Comparison of ENCODE assay signal across 9 mouse cellular contexts in genomic region chr2:144214508-144215185, GRCm38 (mm10). TPM values are rescaled to one million over a fixed set of nuclear protein-coding genes. Genes with fewer than 3 reads are reported as not detected.
DNase-seq lines count a peak whose midpoint lies in the region; ATAC-seq lines count a peak whose summit lies in the region.
"Had no signal": no experiment of that assay in that cellular context is flagged by ENCODE, and none has a peak within 500 bp of the region (broad histone marks: within the 10 kb centered on the region; RNA-seq: fewer than 3 reads in every experiment).

No protein-coding gene starts in this region.

- no peaks in the 10 kb centered on the region for H3K9me3 ChIP-seq in neural tube, embryonic 11.5 days (ENCODE audit: control insufficient read depth, low read length)
- no peaks in the 10 kb centered on the region for H3K9me3 ChIP-seq in forebrain, embryonic 16.5 days (ENCODE audit: control insufficient read depth, low read length)

- H3K9ac ChIP-seq in neural tube, embryonic 11.5 days (ENCODE audit: low read length), result peak overlapping the region; percentile 28
- no peak overlapping the region for H3K9ac ChIP-seq in forebrain, embryonic 16.5 days (replicated peaks; ENCODE audit: low read depth, low read length)

- no peak overlapping the region for H3K4me3 ChIP-seq in neural tube, embryonic 11.5 days (ENCODE audit: low read depth, low read length)
- H3K4me3 ChIP-seq in forebrain, embryonic 16.5 days (replicated peaks; ENCODE audit: low read length), result no peak overlapping the region
- H3K4me3 ChIP-seq in macrophage (ENCODE audit: inconsistent target), result no peak overlapping the region

- ATAC-seq in neural tube, embryonic 11.5 days (ENCODE audit: insufficient read depth, low FRiP score, low TSS enrichment), result 0 out of 2 replicates have a peak, but pooled peaks have one; percentile 43
- ATAC-seq in forebrain, embryonic 16.5 days, result peak; percentile 49
- ATAC-seq in inflammation-experienced regulatory T-cells, adult 6 months, result no peak

- 0 out of 2 replicates have a peak, but pooled peaks cover 4% of the 10 kb centered on the region for H3K4me1 ChIP-seq in neural tube, embryonic 11.5 days (ENCODE audit: control insufficient read depth, insufficient read depth, low read length)
- peaks cover 5% of the 10 kb centered on the region; the same call in 1 of the 2 replicates for H3K4me1 ChIP-seq in forebrain, embryonic 16.5 days (replicated peaks; ENCODE audit: control insufficient read depth, insufficient read depth, low read length)

- 71% methylated on average over 9 of the region's 9 CpGs for WGBS in neural tube, embryonic 11.5 days
- WGBS in forebrain, embryonic 16.5 days, result 66% methylated on average over 9 of the region's 9 CpGs
- WGBS in macrophage (ENCODE audit: missing documents), result 86% methylated on average over 9 of the region's 9 CpGs

- no peaks in the 10 kb centered on the region for H3K36me3 ChIP-seq in neural tube, embryonic 11.5 days (ENCODE audit: control insufficient read depth, insufficient read depth, low read length)
- no peaks in the 10 kb centered on the region for H3K36me3 ChIP-seq in forebrain, embryonic 16.5 days (ENCODE audit: control insufficient read depth, insufficient read depth)
- no peaks in the 10 kb centered on the region for H3K36me3 ChIP-seq in macrophage (ENCODE audit: inconsistent target)

- no peaks in the 10 kb centered on the region for H3K79me2 ChIP-seq in macrophage (ENCODE audit: inconsistent target)

- no peak overlapping the region for H3K27ac ChIP-seq in neural tube, embryonic 11.5 days (ENCODE audit: low read depth, low read length)
- H3K27ac ChIP-seq in forebrain, embryonic 16.5 days (ENCODE audit: low read length), result no peak overlapping the region
- peak overlapping the region; percentile 86 for H3K27ac ChIP-seq in macrophage

- no peak for DNase-seq in neural tube, embryonic 11.5 days (ENCODE audit: low spot score)
- no peak for DNase-seq in neural tube, embryonic 10.5 days (ENCODE audit: extremely low spot score, low spot score)
- no peak for DNase-seq in left cerebral cortex, adult 18-20 months (ENCODE audit: low spot score in 2 of 2)
- no peak for DNase-seq in B cell, adult 2 months
- DNase-seq in right cerebral cortex, adult 18-20 months, result no peak
- DNase-seq: thymus, postnatal 36 days had no signal

- no peak overlapping the region for H3K4me2 ChIP-seq in neural tube, embryonic 11.5 days (ENCODE audit: low read depth)
- H3K4me2 ChIP-seq in forebrain, embryonic 16.5 days (ENCODE audit: low read length), result no peak overlapping the region

- H3K27me3 ChIP-seq in neural tube, embryonic 11.5 days (ENCODE audit: control insufficient read depth, insufficient read depth, low read length), result no peaks in the 10 kb centered on the region
- H3K27me3 ChIP-seq in forebrain, embryonic 16.5 days (replicated peaks; ENCODE audit: control insufficient read depth, insufficient read depth, low read length), result no peaks in the 10 kb centered on the region

RNA-seq across cellular contexts. Expression of gene Mgme1, which starts 55.8 kb away (rescaled TPM):
- 16.8 and 17.0 TPM in 2 replicates for polyA plus RNA-seq in neural tube, embryonic 11.5 days (2014; fragmentation: Nextera tagmentation; extraction: Ambion mirVana)
- 10.8 and 11.4 TPM in 2 replicates for polyA plus RNA-seq in forebrain, embryonic 16.5 days (2015; fragmentation: Nextera tagmentation; extraction: Ambion mirVana)
- total RNA-seq in macrophage (2018; cell fraction: chromatin; rRNA removed), result 10 to 100 TPM in 1 of 26 experiments, 1 to 10 TPM in 25; 1.1 to 10.1 (median 3.2) TPM
- 1 to 10 TPM; 2.1 to 9.7 (median 7.2) TPM for total RNA-seq in macrophage (2018; cell fraction: cytosol; rRNA removed)
- total RNA-seq in macrophage (2018; cell fraction: nucleus; rRNA removed), result 10 to 100 TPM in 3 of 26 experiments, 1 to 10 TPM in 23; 2.3 to 11.6 (median 5.4) TPM
- 6.5 to 9.0 TPM (median 8.4 TPM) in 3 replicates for polyA plus RNA-seq in macrophage (2018)
- 10 to 100 TPM in 2 of 3 experiments, 1 to 10 TPM in 1; 8.9 to 13.5 (median 10.4) TPM for polyA plus RNA-seq in inflammation-experienced regulatory T-cells, adult 6 months (2017; shearing (Covaris generic))
- 1 to 10 TPM; 5.7 to 6.8 TPM for total RNA-seq in left cerebral cortex, adult 18-20 months (2021)

RNA-seq across cellular contexts. Expression of gene Snx5, which starts 56.1 kb away (rescaled TPM):
- 94.0 and 106 TPM in 2 replicates for polyA plus RNA-seq in neural tube, embryonic 11.5 days (2014; fragmentation: Nextera tagmentation; extraction: Ambion mirVana)
- polyA plus RNA-seq in forebrain, embryonic 16.5 days (2015; fragmentation: Nextera tagmentation; extraction: Ambion mirVana), result 55.2 and 64.3 TPM in 2 replicates
- 1,000 to 10,000 TPM in 9 of 26 experiments, 100 to 1,000 TPM in 17; 133 to 1,527 (median 536) TPM for total RNA-seq in macrophage (2018; cell fraction: chromatin; rRNA removed)
- 100 to 1,000 TPM; 263 to 703 (median 483) TPM for total RNA-seq in macrophage (2018; cell fraction: cytosol; rRNA removed)
- total RNA-seq in macrophage (2018; cell fraction: nucleus; rRNA removed), result 100 to 1,000 TPM; 172 to 865 (median 371) TPM
- 614 to 688 TPM (median 618 TPM) in 3 replicates for polyA plus RNA-seq in macrophage (2018)
- polyA plus RNA-seq in inflammation-experienced regulatory T-cells, adult 6 months (2017; shearing (Covaris generic)), result 100 to 1,000 TPM in 2 of 3 experiments, 10 to 100 TPM in 1; 62.1 to 121 (median 102) TPM
- total RNA-seq in left cerebral cortex, adult 18-20 months (2021), result 10 to 100 TPM; 75.9 to 77.8 TPM
